Mouse (Mus musculus) lung, embryonic 16.5 days (tissue): ENCODE results near the gene Dync1li2. TPM values are rescaled to one million over a fixed set of nuclear protein-coding genes. Genes with fewer than 3 reads are reported as not detected.

Experiments used
- ATAC-seq: fragments of 200-750 bp; cut with Nextera tagmentation; 2 replicates; pipeline ENCODE4 v1.8.0; 2017; ENCODE audit warnings: low read depth, mild to moderate bottlenecking, moderate library complexity
- H3K27ac ChIP-seq: fragments of 300-500 bp; sonication (generic); 2 replicates; pipeline ENCODE4 v1.5.1; 2014; ENCODE audit warnings: mild to moderate bottlenecking, control low read depth, low read length
- H3K27me3 ChIP-seq: fragments of 300-500 bp; sonication (generic); 2 replicates; pipeline ENCODE4 v1.6.1; 2014; ENCODE audit warnings: low read depth, low read length, mixed read lengths; ENCODE audit not compliant: control insufficient read depth, insufficient read depth
- H3K36me3 ChIP-seq: fragments of 300-500 bp; sonication (generic); 2 replicates; pipeline ENCODE4 v1.6.1; 2014; ENCODE audit warnings: low read length; ENCODE audit not compliant: control insufficient read depth, insufficient read depth
- H3K4me1 ChIP-seq: fragments of 300-500 bp; sonication (generic); replicated peaks from 2 replicates; pipeline ENCODE4 v1.6.1; 2014; ENCODE audit warnings: low read length, mixed read lengths; ENCODE audit not compliant: control insufficient read depth, insufficient read depth
- H3K4me2 ChIP-seq: fragments of 300-500 bp; sonication (generic); 2 replicates; pipeline ENCODE4 v1.6.1; 2014; ENCODE audit warnings: low read depth, low read length, control low read depth
- H3K4me3 ChIP-seq: fragments of 300-500 bp; sonication (generic); 2 replicates; pipeline ENCODE4 v1.5.1; 2014; ENCODE audit warnings: mild to moderate bottlenecking, low read length, control low read depth
- H3K9ac ChIP-seq: fragments of 300-500 bp; sonication (generic); 2 replicates; pipeline ENCODE4 v1.6.1; 2014; ENCODE audit warnings: low read length, control low read depth
- H3K9me3 ChIP-seq: fragments of 300-500 bp; sonication (generic); 2 replicates; pipeline ENCODE4 v1.6.1; 2016; ENCODE audit warnings: low read length; ENCODE audit not compliant: control insufficient read depth
- WGBS: fragments of 180-500 bp; shearing (Covaris S2); extraction: QIAGEN DNeasy Blood & Tissue Kit; methylation state at CpG from one replicate; pipeline ENCODE4 v1.1.7; 2014; 5-methylcytosine and 5-hydroxymethylcytosine counted together
- polyA plus RNA-seq: library from polyadenylated mRNA; unstranded; fragments of >200 nt; fragmentation: Nextera tagmentation; extraction: Ambion mirVana; gene quantifications from 2 replicates; pipeline ENCODE4 v1.2.1, GENCODE M21; 2015

The Dync1li2 gene
- polyA plus RNA-seq, 1 experiment from 2014 or later, result 62.9 TPM

DNA sequence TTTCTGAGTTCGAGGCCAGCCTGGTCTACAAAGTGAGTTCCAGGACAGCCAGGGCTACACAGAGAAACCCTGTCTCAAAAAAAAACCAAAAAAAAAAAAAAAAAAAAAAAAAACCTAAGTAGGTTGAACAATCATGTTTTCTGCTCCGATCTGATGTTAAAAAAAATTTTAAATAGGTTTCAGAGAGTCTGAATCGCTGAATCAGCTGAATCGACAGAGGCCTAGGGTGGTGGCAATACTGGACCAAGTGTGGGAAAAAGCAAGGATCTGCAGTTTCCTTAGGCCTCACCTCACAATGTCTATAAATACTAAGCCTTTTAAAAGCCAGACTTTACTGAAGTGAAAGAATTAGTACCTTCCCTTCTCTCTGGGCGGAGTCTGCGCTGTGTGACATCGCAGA, 49.7 kb downstream of the Dync1li2 start:
- no peak for ATAC-seq
- Histone ChIP-seq H3K4me2 (0 out of 2 replicates have a peak overlapping the region, but pooled peaks have one; percentile 19), H3K4me1 (peaks cover 12% of the 10 kb centered on the region), H3K9ac (no peak overlapping the region), H3K4me3 (no peak overlapping the region), H3K9me3 (0 out of 2 replicates have a peak, but pooled peaks cover 4% of the 10 kb centered on the region), H3K27me3 (no peaks in the 10 kb centered on the region), H3K27ac (no peak overlapping the region), H3K36me3 (no peaks in the 10 kb centered on the region)
- WGBS, result 86% methylated on average over 7 of the region's 7 CpGs

GRCm38 (mm10) chr8:104390245-104390644, 52.6 kb downstream of the Dync1li2 start:
- Histone ChIP-seq H3K9ac (no peak overlapping the region), H3K4me3 (no peak overlapping the region), H3K36me3 (no peaks in the 10 kb centered on the region), H3K27ac (no peak overlapping the region; the same call in 1 of the 2 replicates), H3K4me2 (no peak overlapping the region), H3K9me3 (no peaks in the 10 kb centered on the region), H3K4me1 (peaks cover 27% of the 10 kb centered on the region), H3K27me3 (no peaks in the 10 kb centered on the region)
- WGBS, result 76% methylated on average over 8 of the region's 8 CpGs
- ATAC-seq, result no peak

DNA sequence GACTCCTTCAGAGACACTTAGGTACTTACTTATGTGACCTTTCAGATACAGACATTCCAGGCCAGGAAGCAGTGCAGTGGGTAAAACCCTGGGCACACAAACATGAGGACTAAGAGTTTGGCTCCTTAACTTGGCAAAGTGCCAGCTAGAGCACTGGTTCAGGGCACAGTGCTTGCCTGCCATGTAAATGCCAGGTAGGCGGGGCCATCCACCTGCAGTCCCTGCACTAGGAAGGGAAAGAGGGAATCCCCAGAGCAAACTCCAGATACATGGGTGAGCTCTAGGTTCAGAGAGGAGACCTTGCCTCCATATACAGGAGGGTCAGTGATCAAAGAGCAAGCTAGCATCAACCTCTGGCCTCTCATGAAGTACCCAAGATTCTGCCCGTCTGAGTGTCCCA, 54.9 kb downstream of the Dync1li2 start:
- H3K4me2 ChIP-seq, result no peak overlapping the region
- ATAC-seq, result peak; percentile 71
- H3K4me3 ChIP-seq, result no peak overlapping the region
- H3K27ac ChIP-seq, result no peak overlapping the region
- H3K9me3 ChIP-seq, result no peaks in the 10 kb centered on the region
- no peaks in the 10 kb centered on the region for H3K36me3 ChIP-seq
- 45% methylated on average over 2 of the region's 2 CpGs for WGBS
- H3K4me1 ChIP-seq, result peaks cover 27% of the 10 kb centered on the region
- H3K9ac ChIP-seq, result no peak overlapping the region
- no peaks in the 10 kb centered on the region for H3K27me3 ChIP-seq

DNA sequence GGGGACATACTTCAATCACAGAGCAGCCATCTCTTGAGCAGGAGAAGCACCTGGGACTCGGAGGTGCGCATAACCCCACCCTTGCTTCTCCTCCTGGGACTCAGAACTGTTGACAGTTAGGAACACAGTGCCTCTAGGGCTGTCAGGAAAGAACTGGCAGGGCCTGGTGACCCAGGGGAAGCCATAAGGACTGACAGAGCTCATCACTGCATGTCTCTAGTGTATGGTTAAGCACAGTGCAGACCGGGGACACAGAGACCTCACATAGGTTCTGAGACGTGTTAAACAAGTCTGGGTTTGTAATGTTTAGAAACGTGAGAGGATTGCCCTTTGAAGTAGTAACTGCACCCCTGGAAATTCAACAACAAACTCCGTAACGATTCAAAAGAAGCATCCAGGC, 55.3 kb downstream of the Dync1li2 start:
- Histone ChIP-seq H3K9me3 (no peaks in the 10 kb centered on the region), H3K4me1 (peaks cover 27% of the 10 kb centered on the region), H3K27ac (no peak overlapping the region), H3K4me2 (no peak overlapping the region), H3K27me3 (no peaks in the 10 kb centered on the region), H3K36me3 (no peaks in the 10 kb centered on the region), H3K9ac (no peak overlapping the region), H3K4me3 (no peak overlapping the region)
- 32% methylated on average over 7 of the region's 7 CpGs for WGBS
- 0 out of 2 replicates have a peak, but pooled peaks have one; percentile 17 for ATAC-seq

- no peak for ATAC-seq
Observed at GRCm38 (mm10) chr8:104386693-104387092, 56.2 kb downstream of the Dync1li2 start.

DNA sequence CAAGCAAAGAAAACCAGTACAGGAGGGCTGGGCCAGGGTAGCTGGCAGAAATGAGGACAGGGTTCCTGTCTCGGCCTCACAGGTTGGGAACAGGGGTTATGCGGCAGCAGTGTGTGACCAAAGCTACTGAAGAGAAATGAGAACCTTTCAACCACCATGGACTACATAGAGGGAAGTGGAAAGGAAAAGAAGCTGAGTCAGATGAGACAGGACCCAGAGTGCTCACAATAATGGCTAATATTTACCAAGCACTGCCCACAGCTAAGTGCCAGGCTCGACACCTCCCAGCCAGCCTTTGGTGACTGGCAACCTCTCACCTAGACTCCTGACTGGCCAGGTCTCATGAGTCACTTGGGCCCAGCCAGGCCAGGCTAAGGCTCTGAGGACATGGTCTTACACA, 58.9 kb downstream of the Dync1li2 start:
- 70% methylated on average over 3 of the region's 3 CpGs for WGBS
- no peak overlapping the region for H3K4me2 ChIP-seq

More at GRCm38 (mm10) chr8:104386693-104387092, 56.2 kb downstream of the Dync1li2 start:
- Histone ChIP-seq H3K4me2 (no peak overlapping the region), H3K9ac (no peak overlapping the region), H3K4me3 (no peak overlapping the region), H3K9me3 (no peaks in the 10 kb centered on the region), H3K27me3 (no peaks in the 10 kb centered on the region), H3K4me1 (peaks cover 27% of the 10 kb centered on the region), H3K27ac (no peak overlapping the region), H3K36me3 (no peaks in the 10 kb centered on the region)
- 31% methylated on average over 4 of the region's 4 CpGs for WGBS

GRCm38 (mm10) chr8:104383296-104383695, 59.6 kb downstream of the Dync1li2 start:
- Histone ChIP-seq H3K36me3 (no peaks in the 10 kb centered on the region), H3K9ac (no peak overlapping the region), H3K27ac (no peak overlapping the region), H3K4me2 (no peak overlapping the region), H3K4me1 (peaks cover 27% of the 10 kb centered on the region), H3K4me3 (no peak overlapping the region), H3K9me3 (no peaks in the 10 kb centered on the region), H3K27me3 (no peaks in the 10 kb centered on the region)
- no peak for ATAC-seq
- WGBS, result 45% methylated on average over 2 of the region's 2 CpGs

More for the DNA sequence above, 58.9 kb downstream of the Dync1li2 start:
- Histone ChIP-seq H3K4me1 (peaks cover 27% of the 10 kb centered on the region), H3K9ac (no peak overlapping the region), H3K9me3 (no peaks in the 10 kb centered on the region), H3K4me3 (no peak overlapping the region), H3K27me3 (no peaks in the 10 kb centered on the region), H3K27ac (no peak overlapping the region), H3K36me3 (no peaks in the 10 kb centered on the region)
- ATAC-seq, result no peak

DNA sequence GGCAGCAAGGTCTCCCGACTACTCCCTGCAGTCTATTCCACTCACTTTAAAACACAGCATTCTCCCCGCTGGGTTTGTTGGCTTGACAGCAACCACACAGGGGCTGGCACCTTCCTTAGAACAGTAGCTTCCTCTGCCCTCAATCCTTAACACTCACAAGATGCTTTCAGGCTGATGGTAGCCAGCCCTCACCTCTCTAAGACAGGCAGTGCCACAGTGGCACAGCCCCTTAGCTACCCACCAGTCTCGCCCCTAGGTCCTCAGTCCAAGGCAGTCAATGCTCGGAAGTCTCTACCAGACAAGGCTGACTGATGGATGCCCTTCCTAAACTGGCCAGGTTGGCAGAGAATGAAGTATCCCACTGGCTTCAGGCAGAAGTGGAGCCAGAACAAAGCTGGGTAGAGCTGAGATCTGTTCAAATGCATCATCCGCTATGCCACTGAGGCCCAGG, 61.9 kb downstream of the Dync1li2 start:
- no peak overlapping the region for H3K27ac ChIP-seq
- ATAC-seq, result no peak
- WGBS, result 82% methylated on average over 5 of the region's 5 CpGs
- H3K4me2 ChIP-seq, result no peak overlapping the region
- no peak overlapping the region for H3K4me3 ChIP-seq
- no peaks in the 10 kb centered on the region for H3K36me3 ChIP-seq
- no peak overlapping the region for H3K9ac ChIP-seq
- peaks cover 18% of the 10 kb centered on the region for H3K4me1 ChIP-seq
- no peaks in the 10 kb centered on the region for H3K27me3 ChIP-seq
- H3K9me3 ChIP-seq, result no peaks in the 10 kb centered on the region

- Histone ChIP-seq H3K4me1 (peaks cover 25% of the 10 kb centered on the region), H3K4me3 (no peak overlapping the region), H3K9ac (no peak overlapping the region), H3K4me2 (no peak overlapping the region), H3K27me3 (no peaks in the 10 kb centered on the region), H3K27ac (no peak overlapping the region), H3K9me3 (no peaks in the 10 kb centered on the region), H3K36me3 (no peaks in the 10 kb centered on the region)
- no peak for ATAC-seq
- WGBS, result 74% methylated on average over 7 of the region's 7 CpGs
Observed at GRCm38 (mm10) chr8:104380269-104380668, 62.6 kb downstream of the Dync1li2 start.
